Mouse (Mus musculus) liver, embryonic 16.5 days (tissue): ENCODE measurements around the gene Mrpl52. TPM values are rescaled to one million over a fixed set of nuclear protein-coding genes. Genes with fewer than 3 reads are reported as not detected.

ENCODE experiments used
- ATAC-seq: fragments of 200-750 bp; cut with Nextera tagmentation; 2 replicates; pipeline ENCODE4 v1.8.0; 2017; ENCODE audit warnings: low read depth, mild to moderate bottlenecking, moderate number of reproducible peaks, moderate library complexity
- H3K27ac ChIP-seq: fragments of 300-500 bp; sonication (generic); 2 replicates; pipeline ENCODE4 v1.5.1; 2014; ENCODE audit warnings: mild to moderate bottlenecking, low read length
- H3K27me3 ChIP-seq: fragments of 300-500 bp; sonication (generic); 2 replicates; pipeline ENCODE4 v1.6.1; 2014; ENCODE audit warnings: low read depth, low read length, mixed read lengths; ENCODE audit not compliant: control insufficient read depth, insufficient read depth
- H3K36me3 ChIP-seq: fragments of 300-500 bp; sonication (generic); 2 replicates; pipeline ENCODE4 v1.6.1; 2014; ENCODE audit warnings: mild to moderate bottlenecking; ENCODE audit not compliant: control insufficient read depth, insufficient read depth
- H3K4me1 ChIP-seq: fragments of 300-500 bp; sonication (generic); 2 replicates; pipeline ENCODE4 v1.6.1; 2014; ENCODE audit warnings: low read depth, low read length, mixed read lengths; ENCODE audit not compliant: control insufficient read depth
- H3K4me2 ChIP-seq: fragments of 300-500 bp; sonication (generic); 2 replicates; pipeline ENCODE4 v1.6.1; 2014; ENCODE audit warnings: low read depth, low read length, mixed read lengths
- H3K4me3 ChIP-seq: fragments of 300-500 bp; sonication (generic); 2 replicates; pipeline ENCODE4 v1.5.1; 2014; ENCODE audit warnings: low read depth, mild to moderate bottlenecking, low read length
- H3K9ac ChIP-seq: fragments of 300-500 bp; sonication (generic); 2 replicates; pipeline ENCODE4 v1.6.1; 2014; ENCODE audit warnings: low read depth, low read length
- H3K9me3 ChIP-seq: fragments of 300-500 bp; sonication (generic); replicated peaks from 2 replicates; pipeline ENCODE4 v1.6.1; 2016; ENCODE audit warnings: low read length; ENCODE audit not compliant: control insufficient read depth
- WGBS: fragments of 180-500 bp; shearing (Covaris S2); extraction: QIAGEN DNeasy Blood & Tissue Kit; methylation state at CpG from one replicate; pipeline ENCODE4 v1.1.7; 2014; ENCODE audit not compliant: insufficient replicate concordance; 5-methylcytosine and 5-hydroxymethylcytosine counted together
- polyA plus RNA-seq: library from polyadenylated mRNA; unstranded; fragments of >200 nt; fragmentation: Nextera tagmentation; extraction: Ambion mirVana; gene quantifications from 2 replicates; pipeline ENCODE4 v1.2.1, GENCODE M21; 2015

The Mrpl52 gene
- polyA plus RNA-seq, 1 experiment from 2014 or later: 161 TPM

DNA sequence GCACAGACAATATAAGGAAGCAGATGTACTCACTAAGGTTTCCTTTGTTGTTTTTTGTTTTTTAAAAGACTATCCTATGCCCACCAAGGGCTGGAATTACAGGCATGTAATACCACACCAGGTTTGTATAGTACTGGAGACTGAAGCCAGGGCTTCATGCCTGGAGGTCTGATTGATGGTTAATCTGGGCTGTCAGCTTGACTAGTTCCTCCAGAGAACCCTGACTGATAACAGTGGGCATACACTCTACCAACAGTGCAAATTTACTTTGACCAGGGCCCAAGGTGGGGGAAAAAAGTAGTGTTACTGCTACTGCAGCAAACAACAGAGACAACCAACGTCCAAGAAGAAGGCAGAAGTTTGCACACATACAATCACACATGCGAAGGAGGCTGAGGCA, 44.8 kb downstream of the Mrpl52 start:
- 60% methylated on average over 2 of the region's 2 CpGs for WGBS
- ATAC-seq: no peak
- no peaks in the 10 kb centered on the region for H3K9me3 ChIP-seq
- no peak overlapping the region for H3K9ac ChIP-seq
- H3K27ac ChIP-seq: no peak overlapping the region
- H3K4me1 ChIP-seq: no peaks in the 10 kb centered on the region; the same call in none of the 2 replicates
- no peak overlapping the region for H3K4me3 ChIP-seq
- H3K36me3 ChIP-seq: peaks cover 28% of the 10 kb centered on the region
- H3K27me3 ChIP-seq: peaks cover 16% of the 10 kb centered on the region
- no peak overlapping the region for H3K4me2 ChIP-seq

DNA sequence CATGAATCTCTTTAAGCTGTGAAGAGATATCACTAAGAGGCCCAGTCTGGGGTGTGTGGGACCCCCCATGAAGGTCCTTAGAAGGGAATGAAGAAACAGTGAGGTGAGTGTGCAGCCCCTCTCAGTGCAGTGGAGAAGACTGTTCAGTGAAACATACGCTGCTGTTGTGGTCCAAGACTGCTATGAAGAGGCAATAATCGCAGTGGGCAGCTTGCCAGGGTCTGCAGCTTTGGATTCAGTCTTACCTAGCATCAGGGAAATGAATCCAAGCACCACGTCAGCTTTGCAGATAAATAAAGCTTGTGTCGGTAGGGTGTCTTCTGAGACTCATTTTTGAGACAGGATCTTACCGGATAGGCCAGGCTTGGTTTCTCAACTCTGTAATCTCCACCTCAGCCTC, 46.0 kb downstream of the Mrpl52 start:
- 72% methylated on average over 5 of the region's 5 CpGs for WGBS
- Histone ChIP-seq H3K27ac (no peak overlapping the region), H3K27me3 (peaks cover 28% of the 10 kb centered on the region)

DNA sequence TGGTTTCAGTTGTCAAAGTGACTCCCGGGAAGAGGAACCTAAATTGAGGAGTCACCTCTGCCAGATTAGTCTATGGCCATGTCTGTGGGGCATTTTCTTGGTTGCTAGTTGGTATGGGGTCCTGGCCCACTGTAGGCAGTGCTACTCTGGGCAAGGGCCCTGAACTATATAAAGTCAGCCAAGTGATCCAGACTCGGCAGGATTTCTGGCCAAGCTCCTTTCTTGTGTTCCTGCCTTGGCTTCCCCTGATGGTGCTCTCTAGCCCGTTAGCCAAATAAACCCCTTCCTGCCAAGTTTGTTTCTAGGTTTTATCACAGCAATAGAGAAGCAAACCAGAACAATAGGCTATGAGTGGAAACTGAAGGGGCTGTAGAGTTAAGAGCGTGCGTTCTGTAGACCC, 48.0 kb downstream of the Mrpl52 start:
- ATAC-seq: no peak
- Histone ChIP-seq H3K4me1 (peaks cover 6% of the 10 kb centered on the region), H3K36me3 (peaks cover 3% of the 10 kb centered on the region), H3K27me3 (peaks cover 47% of the 10 kb centered on the region), H3K27ac (no peak overlapping the region), H3K9me3 (no peaks in the 10 kb centered on the region), H3K4me3 (no peak overlapping the region), H3K9ac (no peak overlapping the region), H3K4me2 (no peak overlapping the region)
- WGBS: 58% methylated on average over 5 of the region's 5 CpGs

More for the DNA sequence above, 46.0 kb downstream of the Mrpl52 start:
- Histone ChIP-seq H3K9me3 (no peaks in the 10 kb centered on the region), H3K36me3 (peaks cover 22% of the 10 kb centered on the region), H3K9ac (no peak overlapping the region), H3K4me1 (peaks cover 2% of the 10 kb centered on the region), H3K4me2 (no peak overlapping the region), H3K4me3 (no peak overlapping the region)
- no peak for ATAC-seq

DNA sequence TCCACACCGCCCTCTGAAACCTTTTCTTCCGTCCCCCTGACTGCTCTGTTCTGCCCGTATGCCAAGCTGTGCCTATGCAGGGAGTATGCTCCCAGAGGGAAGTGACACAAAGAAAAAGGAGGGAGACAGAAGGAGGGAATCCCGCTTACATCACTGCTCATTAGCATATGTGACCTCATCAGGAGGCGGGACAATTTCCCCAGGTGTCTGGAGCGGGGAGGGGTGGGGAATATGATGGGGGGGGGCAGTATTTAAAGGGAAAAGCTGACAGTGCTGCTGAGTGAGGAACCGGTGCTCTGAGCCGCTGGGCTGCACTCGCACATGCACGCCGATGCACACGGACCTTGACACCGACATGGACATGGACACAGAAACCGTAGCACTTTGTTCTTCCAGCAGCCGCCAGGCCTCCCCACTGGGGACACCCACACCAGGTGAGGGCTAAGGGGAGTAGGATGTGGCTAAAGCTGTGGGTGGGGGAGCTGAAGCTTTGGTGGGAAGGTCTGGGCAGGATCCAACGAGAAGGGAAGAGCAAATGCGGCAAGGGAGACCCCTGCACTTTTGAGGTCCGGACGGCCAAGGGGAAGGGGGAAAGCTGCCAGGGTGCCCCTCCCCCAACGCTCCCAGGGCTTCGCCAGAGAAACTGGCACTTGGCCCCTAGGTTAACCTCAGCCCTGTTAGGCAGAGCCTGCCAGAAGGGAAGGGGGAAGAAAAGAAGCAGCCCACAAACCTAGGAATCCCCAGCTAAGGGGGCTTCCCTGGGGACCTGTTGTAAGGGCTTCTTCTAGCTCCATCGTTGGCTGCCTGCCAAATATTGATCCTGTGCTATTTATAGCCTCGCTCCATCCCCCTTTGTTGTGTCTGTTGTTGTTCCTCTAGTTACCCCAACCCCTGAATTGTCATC, 49.5 kb downstream of the Mrpl52 start, which contains the start of gene Rem2:
Gene Rem2 (plus strand): TSS at position 160 of the 904 bp plus-strand sequence.
- H3K9ac ChIP-seq: no peak within 1 kb of the TSS
- H3K27ac ChIP-seq: no peak within 1 kb of the TSS
- H3K4me3 ChIP-seq: peak within 1 kb of the TSS; percentile 37
- H3K27me3 ChIP-seq: peaks cover 62% of the 10 kb centered on the region
- peak; percentile 33 for ATAC-seq
- H3K4me1 ChIP-seq: peaks cover 6% of the 10 kb centered on the region
- 7% methylated on average over 23 of the region's 23 CpGs for WGBS
- H3K36me3 ChIP-seq: no peaks in the 10 kb centered on the region
- no peaks in the 10 kb centered on the region for H3K9me3 ChIP-seq
- peak within 1 kb of the TSS; percentile 63 for H3K4me2 ChIP-seq

DNA sequence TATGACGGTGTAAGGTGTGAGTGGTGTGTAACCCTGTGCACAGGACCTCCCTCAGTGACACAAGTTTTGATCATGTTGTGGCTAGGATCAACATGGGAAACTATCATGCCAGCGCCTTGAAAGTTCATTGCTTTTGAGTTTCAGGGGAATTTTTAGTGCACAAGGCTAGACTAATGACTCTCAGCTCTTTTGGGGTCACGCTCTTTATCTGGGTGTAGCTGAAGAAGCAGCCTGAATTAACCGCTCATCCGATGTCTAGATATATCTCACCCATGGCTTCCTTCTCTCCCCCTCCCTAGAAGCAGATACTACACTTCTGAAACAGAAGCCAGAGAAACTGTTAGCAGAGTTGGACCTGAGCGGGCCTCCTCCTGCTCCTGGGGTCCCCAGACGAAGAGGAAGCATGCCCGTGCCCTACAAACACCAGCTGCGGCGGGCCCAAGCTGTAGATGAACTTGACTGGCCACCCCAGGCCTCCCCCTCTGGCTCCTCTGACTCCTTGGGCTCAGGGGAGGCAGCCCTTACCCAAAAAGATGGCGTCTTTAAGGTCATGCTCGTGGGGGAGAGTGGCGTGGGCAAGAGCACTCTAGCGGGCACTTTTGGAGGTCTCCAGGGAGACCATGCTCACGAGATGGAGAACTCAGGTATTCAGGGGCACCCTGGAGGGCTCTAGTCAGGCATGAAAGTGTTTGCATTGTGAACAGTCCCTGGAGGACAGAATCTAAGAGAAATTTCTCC, 50.6 kb downstream of the Mrpl52 start:
- Histone ChIP-seq H3K27ac (no peak overlapping the region), H3K4me2 (no peak overlapping the region), H3K36me3 (no peaks in the 10 kb centered on the region), H3K4me3 (no peak overlapping the region), H3K4me1 (peaks cover 6% of the 10 kb centered on the region), H3K9ac (no peak overlapping the region), H3K27me3 (peaks cover 62% of the 10 kb centered on the region), H3K9me3 (no peaks in the 10 kb centered on the region)
- ATAC-seq: no peak
- 56% methylated on average over 15 of the region's 15 CpGs for WGBS

Other genes starting within 250 kb of the Mrpl52 start
- 205 and 226 TPM in 2 replicates for gene Dad1, start 172.8 kb upstream of the Mrpl52 start, polyA plus RNA-seq
- gene Abhd4, start 172.7 kb upstream of the Mrpl52 start, polyA plus RNA-seq: 22.6 and 23.0 TPM in 2 replicates
- not detected in 2 replicates for gene Olfr49, start 142.0 kb upstream of the Mrpl52 start, polyA plus RNA-seq
- gene Oxa1l, start 66.1 kb upstream of the Mrpl52 start, polyA plus RNA-seq: 15.9 and 17.9 TPM in 2 replicates
- gene Slc7a7, start 9.1 kb upstream of the Mrpl52 start, polyA plus RNA-seq: 9.5 and 10.5 TPM in 2 replicates
- gene Mmp14, start 4.7 kb downstream of the Mrpl52 start, polyA plus RNA-seq: 22.9 and 25.3 TPM in 2 replicates
- 17.9 and 19.3 TPM in 2 replicates for gene Lrp10, start 37.2 kb downstream of the Mrpl52 start, polyA plus RNA-seq
- 0.09 and 0.34 TPM in 2 replicates for gene Rem2, start 49.2 kb downstream of the Mrpl52 start, polyA plus RNA-seq
- 20.6 and 21.6 TPM in 2 replicates for gene Prmt5, start 90.6 kb downstream of the Mrpl52 start, polyA plus RNA-seq
- gene Haus4, start 127.7 kb downstream of the Mrpl52 start, polyA plus RNA-seq: 31.5 and 32.2 TPM in 2 replicates
- 5.0 and 6.1 TPM in 2 replicates for gene Ajuba, start 150.6 kb downstream of the Mrpl52 start, polyA plus RNA-seq
- gene 4931414P19Rik, start 179.1 kb downstream of the Mrpl52 start, polyA plus RNA-seq: 2.3 and 2.5 TPM in 2 replicates
- gene Psmb5, start 191.1 kb downstream of the Mrpl52 start, polyA plus RNA-seq: 173 and 183 TPM in 2 replicates
- not detected in 2 replicates for gene Psmb11, start 194.5 kb downstream of the Mrpl52 start, polyA plus RNA-seq
- gene Gm17606, start 214.0 kb downstream of the Mrpl52 start, polyA plus RNA-seq: not detected in 2 replicates
- gene Cdh24, start 214.5 kb downstream of the Mrpl52 start, polyA plus RNA-seq: 0.13 and 0.25 TPM in 2 replicates